Mouse (Mus musculus) cerebellum, postnatal 4 days (tissue): Measurements from ENCODE around the gene Traf3ip2.

Experiments
- DNase-seq, 2 experiments: peaks; one replicate each; pipeline ENCODE4 v3.0.0; 2022; ENCODE audit warnings: low spot score in 2 of 2, mixed read lengths in 1 of 2

Gene Traf3ip2

DNA sequence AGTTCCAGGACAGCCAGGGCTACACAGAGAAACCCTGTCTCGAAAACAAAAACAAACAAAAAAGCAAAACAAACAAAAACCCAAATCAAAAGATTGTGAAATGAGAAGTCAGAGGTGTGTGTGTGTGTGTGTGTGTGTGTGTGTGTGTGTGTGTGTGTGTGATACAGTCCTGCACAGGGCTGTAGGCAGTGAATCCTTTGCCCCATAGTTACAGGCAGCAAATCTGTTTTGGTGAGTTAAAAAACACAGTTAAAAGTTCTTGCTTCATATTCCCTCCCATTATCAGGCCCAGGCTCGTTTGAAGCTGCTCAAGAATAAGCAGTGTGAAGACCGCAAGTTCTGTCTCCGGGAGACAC lies at the start of gene Traf3ip2:
TSS of gene Traf3ip2 (plus strand) at position 302 of the 356 bp plus-strand sequence.
- no peak for DNase-seq

DNA sequence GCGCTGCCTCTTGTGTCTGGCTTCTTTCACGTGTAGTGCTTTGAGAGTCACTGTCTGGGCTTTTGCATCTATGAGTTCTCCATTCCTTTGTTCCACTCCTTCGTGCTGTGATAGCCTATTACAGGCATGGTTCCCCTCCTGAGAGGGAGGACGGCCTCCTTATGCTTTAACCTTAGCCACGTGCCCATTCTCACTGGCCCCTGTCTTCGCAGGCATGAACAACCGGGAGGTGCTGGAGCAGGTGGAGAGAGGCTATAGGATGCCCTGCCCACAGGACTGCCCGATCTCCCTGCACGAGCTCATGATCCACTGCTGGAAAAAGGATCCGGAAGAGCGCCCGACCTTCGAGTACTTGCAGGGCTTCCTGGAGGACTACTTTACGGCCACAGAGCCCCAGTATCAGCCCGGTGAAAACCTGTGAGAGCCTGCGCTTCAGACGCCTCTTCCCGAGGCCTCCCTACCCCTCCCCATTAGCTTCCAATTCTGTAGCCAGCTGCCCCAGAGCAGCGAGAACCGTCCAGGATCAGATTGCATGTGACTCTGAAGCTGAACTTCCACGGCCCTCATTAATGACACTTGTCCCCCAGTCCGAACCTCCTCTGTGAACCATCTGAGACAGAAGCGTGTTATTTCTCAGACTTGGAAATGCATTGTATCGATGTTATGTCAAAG lies 49.0 kb upstream of the Traf3ip2 start:
- no peak for DNase-seq

DNA sequence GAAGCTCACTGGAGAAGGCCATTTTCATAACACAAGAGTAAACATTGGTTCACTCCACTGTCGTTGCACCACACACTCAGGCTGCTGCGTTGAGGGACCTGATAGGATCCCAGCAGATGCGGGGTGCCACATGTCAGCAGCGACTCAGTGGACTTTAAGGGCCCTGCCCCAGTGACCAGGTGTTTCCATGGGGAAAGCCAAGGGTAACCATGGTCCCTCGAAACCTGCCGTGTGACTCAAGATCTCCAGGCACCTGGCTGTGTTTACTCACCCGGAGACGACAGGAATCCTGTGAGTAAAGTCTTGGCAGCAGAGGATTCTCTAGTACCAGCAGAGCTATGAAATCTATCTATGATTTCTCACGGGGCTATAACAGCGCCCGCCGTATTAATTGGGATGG lies 45.8 kb upstream of the Traf3ip2 start:
- DNase-seq, result no peak

GRCm38 (mm10) chr10:39568991-39569390 lies 43.7 kb upstream of the Traf3ip2 start:
- no peak for DNase-seq

DNA sequence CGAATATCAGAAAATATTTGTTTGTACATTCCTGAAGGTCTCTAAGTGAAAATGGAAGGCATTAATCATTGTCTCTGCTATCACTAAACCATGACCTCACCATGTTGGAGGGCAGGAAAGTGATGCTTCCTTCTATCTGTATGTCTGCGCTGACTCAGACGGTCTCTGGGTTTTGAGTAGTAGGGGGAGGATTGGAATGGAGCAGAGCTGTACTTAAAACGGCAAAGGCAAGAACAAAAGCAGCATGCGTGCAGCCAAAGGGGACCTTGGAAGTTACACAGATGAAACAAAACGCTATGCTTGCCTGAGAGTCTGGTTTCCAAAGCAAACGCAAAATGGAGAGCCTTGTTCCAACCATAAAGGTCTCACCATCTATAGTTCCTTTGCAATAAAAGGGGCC lies 41.7 kb upstream of the Traf3ip2 start:
- no peak for DNase-seq

DNA sequence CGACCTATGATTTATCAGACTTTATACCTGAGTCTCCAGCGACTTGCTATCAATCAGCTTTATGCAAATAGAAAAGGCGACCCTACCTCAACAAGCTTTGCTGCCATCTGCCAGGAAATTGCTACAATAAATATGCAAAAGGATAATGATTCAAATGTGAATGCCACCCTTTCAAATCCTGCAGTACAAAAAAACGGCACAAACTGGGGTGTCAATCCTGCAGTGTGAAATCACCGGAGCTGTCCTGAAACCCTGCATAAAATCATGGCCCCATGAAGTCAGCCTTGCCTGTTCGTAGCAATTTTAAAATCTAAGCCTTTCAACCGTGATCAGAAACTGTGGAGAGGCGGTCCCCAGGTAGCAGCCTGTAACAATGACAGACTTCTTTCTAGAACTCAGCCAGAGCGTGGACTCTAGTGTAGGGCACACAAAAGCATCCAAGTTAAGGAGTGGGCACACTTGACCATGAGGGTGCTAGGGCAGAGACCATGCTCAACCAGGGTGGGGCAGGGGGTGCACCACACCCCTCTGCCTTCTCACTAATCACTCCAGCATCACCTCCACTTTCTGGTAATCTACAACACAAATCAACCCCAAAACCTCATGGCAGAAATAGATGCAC lies 40.6 kb upstream of the Traf3ip2 start:
- DNase-seq, result no peak

DNA sequence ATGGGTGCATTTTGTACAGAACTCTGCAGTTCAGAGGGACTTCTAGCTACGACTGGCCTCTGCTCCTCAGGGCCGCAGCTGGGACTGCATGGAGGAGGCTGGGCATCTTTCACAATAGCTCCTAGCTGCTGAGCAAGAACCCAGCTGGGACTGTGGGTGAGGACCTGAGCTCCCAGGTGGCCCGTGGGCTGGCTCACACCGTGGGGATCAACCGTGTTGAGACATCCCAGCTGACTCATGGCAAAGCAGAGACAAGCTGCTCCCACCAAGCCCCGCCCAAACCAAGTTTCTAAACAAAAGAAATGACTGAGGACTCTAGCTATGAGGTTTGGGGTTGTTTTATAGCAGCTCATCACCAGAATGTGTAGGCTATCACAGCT lies 40.1 kb upstream of the Traf3ip2 start:
- no peak for DNase-seq

GRCm38 (mm10) chr10:39576466-39576865 lies 36.3 kb upstream of the Traf3ip2 start:
- DNase-seq, result no peak

DNA sequence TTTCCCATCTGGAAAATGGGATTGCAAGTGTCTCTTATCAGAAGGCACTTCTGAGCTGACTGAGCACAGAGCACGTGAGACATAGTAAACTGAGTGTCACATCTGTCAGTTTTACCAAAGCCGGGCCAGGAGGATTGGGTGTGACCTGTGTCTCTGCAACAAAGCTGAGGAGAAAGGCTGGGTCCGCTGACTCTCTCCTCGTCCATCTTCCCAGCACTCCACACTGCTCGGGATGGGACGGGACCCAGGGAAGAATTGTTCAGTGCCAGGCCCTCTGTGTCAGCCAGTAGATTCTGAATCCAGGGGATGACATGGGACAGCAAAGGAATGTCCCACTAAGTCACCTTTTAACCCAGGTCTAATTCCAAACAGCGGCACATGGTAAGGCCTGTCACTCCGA lies 32.3 kb upstream of the Traf3ip2 start:
- no peak for DNase-seq

DNA sequence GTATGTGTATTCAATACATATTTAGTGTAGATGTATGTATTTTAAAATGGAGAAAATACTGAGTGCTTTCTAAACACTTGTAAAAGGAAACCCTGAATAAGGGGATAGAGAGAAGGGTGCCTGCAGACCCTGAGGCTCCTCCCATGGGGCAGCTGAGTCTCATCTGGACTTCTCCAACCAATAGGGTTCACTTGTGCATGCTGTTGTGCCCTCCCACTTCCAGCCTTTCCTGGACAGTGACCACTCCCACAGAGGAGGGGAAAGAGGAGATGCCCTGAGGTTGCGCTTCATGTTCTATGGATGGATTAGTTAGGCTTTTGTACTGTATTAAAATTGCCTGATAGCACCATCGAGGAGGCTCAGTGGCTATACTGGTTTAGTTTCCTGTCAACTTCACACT lies 30.3 kb upstream of the Traf3ip2 start:
- no peak for DNase-seq

- DNase-seq, result no peak
Observed at GRCm38 (mm10) chr10:39583718-39584117, 29.0 kb upstream of the Traf3ip2 start.

- DNase-seq, result peak in 1 of 2 experiments; percentile 65
Observed at GRCm38 (mm10) chr10:39587290-39587925, 25.3 kb upstream of the Traf3ip2 start.

- no peak for DNase-seq
Observed at GRCm38 (mm10) chr10:39587973-39588746, 24.6 kb upstream of the Traf3ip2 start.

GRCm38 (mm10) chr10:39589765-39590546 lies 22.8 kb upstream of the Traf3ip2 start:
- no peak for DNase-seq

GRCm38 (mm10) chr10:39590629-39591028 lies 22.1 kb upstream of the Traf3ip2 start:
- no peak for DNase-seq

DNA sequence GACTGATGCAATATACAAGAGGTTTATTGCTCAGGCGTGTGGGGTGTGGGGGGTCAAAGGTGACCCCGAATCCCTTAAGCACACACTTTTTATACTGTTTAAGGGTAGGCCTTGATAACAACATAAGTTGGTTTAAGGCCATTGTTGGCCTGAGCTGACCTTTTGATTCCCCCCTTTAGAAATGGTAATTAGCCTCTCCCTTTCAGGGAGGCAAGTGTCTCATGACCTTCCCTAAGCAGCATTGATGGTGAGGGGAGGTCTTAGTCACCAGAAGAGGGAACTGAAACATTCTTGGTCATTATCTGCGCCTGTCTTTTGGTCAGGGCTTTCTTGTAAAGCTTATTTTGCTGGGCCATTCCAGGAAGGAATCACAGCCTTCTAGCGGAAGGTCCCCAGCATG lies 20.2 kb upstream of the Traf3ip2 start:
- DNase-seq, result no peak

DNA sequence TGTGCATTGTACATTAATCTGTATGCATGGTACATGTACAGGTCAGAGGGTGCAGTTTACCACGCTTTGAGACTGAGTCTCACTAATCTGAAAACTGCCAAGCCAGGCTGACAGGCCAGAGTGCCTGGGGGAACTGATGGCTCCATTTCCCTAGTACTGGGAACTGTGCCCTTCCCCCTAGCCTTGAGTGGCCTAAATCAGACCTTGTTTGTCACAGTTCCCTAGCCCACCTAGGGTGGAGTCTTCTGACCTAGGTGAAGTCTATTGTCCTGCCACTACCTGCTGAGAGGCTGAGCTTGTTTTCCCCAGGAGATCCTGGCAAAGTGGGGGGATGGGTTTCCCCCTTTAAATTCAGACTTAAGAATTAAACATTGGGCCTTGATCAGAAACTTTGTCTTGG lies 18.0 kb upstream of the Traf3ip2 start:
- peak in 1 of 2 experiments; percentile 14 for DNase-seq

GRCm38 (mm10) chr10:39595862-39596261 lies 16.9 kb upstream of the Traf3ip2 start:
- DNase-seq, result no peak

- no peak for DNase-seq
Observed at GRCm38 (mm10) chr10:39597116-39597791, 15.5 kb upstream of the Traf3ip2 start.

DNA sequence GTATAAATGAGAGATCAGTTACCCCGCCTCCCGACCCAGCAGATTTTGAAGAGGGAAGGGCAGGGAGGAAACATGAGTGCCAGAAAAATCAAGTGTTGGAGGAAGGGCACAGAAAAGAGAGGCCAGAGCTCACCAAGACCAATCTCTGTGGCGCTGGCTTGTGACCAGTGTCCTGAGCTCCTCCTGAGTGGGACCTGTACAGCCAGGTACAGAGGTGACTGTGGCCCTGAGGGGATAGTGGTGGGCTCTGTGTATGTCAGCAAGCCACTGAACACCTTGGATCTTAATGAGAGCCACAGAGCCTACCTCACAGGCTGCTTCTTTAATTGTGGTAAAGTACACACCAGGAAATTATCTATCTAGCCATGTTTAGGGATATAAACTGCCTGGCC lies 14.9 kb upstream of the Traf3ip2 start:
- DNase-seq, result no peak

GRCm38 (mm10) chr10:39599601-39600000 lies 13.1 kb upstream of the Traf3ip2 start:
- no peak for DNase-seq
